Mouse (Mus musculus) limb, embryonic 14.5 days (tissue): Measurements from ENCODE around the gene Cd300e. TPM values are rescaled to one million over a fixed set of nuclear protein-coding genes. Genes with fewer than 3 reads are reported as not detected.

Experiments used
- ATAC-seq: fragments of 200-750 bp; cut with Nextera tagmentation; 2 replicates; pipeline ENCODE4 v1.8.0; 2017; ENCODE audit warnings: low read depth, moderate number of reproducible peaks, moderate TSS enrichment; ENCODE audit not compliant: low FRiP score
- DNase-seq: peaks from one replicate; pipeline ENCODE4 v3.0.0-alpha.2; 2015; ENCODE audit warnings: low spot score
- H3K27ac ChIP-seq: fragments of 300-500 bp; sonication (generic); replicated peaks from 2 replicates; pipeline ENCODE4 v1.5.1; 2014; ENCODE audit warnings: low read depth, mild to moderate bottlenecking, low read length, moderate library complexity, mixed read lengths
- H3K27me3 ChIP-seq: fragments of 300-500 bp; sonication (generic); 2 replicates; pipeline ENCODE4 v1.6.1; 2014; ENCODE audit warnings: low read length, mixed read lengths; ENCODE audit not compliant: control insufficient read depth, insufficient read depth
- H3K36me3 ChIP-seq: fragments of 300-500 bp; sonication (generic); 2 replicates; pipeline ENCODE4 v1.6.1; 2014; ENCODE audit warnings: mild to moderate bottlenecking, low read length, moderate library complexity, mixed read lengths; ENCODE audit not compliant: control insufficient read depth, insufficient read depth
- H3K4me1 ChIP-seq: fragments of 300-500 bp; sonication (generic); 2 replicates; pipeline ENCODE4 v1.6.1; 2014; ENCODE audit warnings: antibody characterized with exemption, low read length, mixed read lengths; ENCODE audit not compliant: control insufficient read depth, insufficient read depth
- H3K4me2 ChIP-seq: fragments of 300-500 bp; sonication (generic); replicated peaks from 2 replicates; pipeline ENCODE4 v1.6.1; 2014; ENCODE audit warnings: low read depth, mild to moderate bottlenecking, low read length, moderate library complexity; ENCODE audit not compliant: severe bottlenecking
- H3K4me3 ChIP-seq: fragments of 300-500 bp; sonication (generic); replicated peaks from 2 replicates; pipeline ENCODE4 v1.5.1; 2014; ENCODE audit warnings: low read length
- H3K9ac ChIP-seq: fragments of 300-500 bp; sonication (generic); 2 replicates; pipeline ENCODE4 v1.6.1; 2014; ENCODE audit warnings: mild to moderate bottlenecking, low read depth, low read length, moderate library complexity; ENCODE audit not compliant: severe bottlenecking
- H3K9me3 ChIP-seq: fragments of 300-500 bp; sonication (generic); 2 replicates; pipeline ENCODE4 v1.6.1; 2016; ENCODE audit warnings: low read length; ENCODE audit not compliant: control insufficient read depth
- POLR2A ChIP-seq: fragments of 200-500 bp; IDR thresholded peaks from 2 replicates; pipeline ENCODE4 v1.8.0; 2012; ENCODE audit warnings: inconsistent platforms, mild to moderate bottlenecking, moderate library complexity, borderline replicate concordance; ENCODE audit not compliant: insufficient read depth, insufficient read length; ENCODE audit errors: extremely low read depth
- WGBS: fragments of 180-500 bp; shearing (Covaris S2); extraction: QIAGEN DNeasy Blood & Tissue Kit; methylation state at CpG from one replicate; pipeline ENCODE4 v1.1.7; 2014; 5-methylcytosine and 5-hydroxymethylcytosine counted together
- polyA plus RNA-seq, 2 experiments: library from polyadenylated mRNA; depleted of rRNA in 1 of 2; stranded (reverse) in 1 of 2; unstranded in 1 of 2; fragments of >200 nt; fragmentation: Nextera tagmentation in 1 of 2; extraction: Ambion mirVana in 1 of 2; gene quantifications; 2 replicates each; pipeline versions ENCODE4 v1.2.1 to v1.2.3; 2012 to 2014

Gene Cd300e
- polyA plus RNA-seq, 2 experiments, result 0.08 to 0.10 TPM

GRCm38 (mm10) chr11:115100032-115100621, 38.1 kb upstream of the Cd300e start:
- WGBS, result 61% methylated on average over 5 of the region's 5 CpGs

GRCm38 (mm10) chr11:115099241-115099840, 37.4 kb upstream of the Cd300e start:
- WGBS, result 23% methylated on average over 16 of the region's 16 CpGs
- peaks cover 11% of the 10 kb centered on the region; the same call in 1 of the 2 replicates for H3K4me1 ChIP-seq

More at GRCm38 (mm10) chr11:115100032-115100621, 38.1 kb upstream of the Cd300e start:
- no peak for ATAC-seq
- Histone ChIP-seq H3K9me3 (no peaks in the 10 kb centered on the region), H3K9ac (no peak overlapping the region), H3K4me1 (peaks cover 11% of the 10 kb centered on the region; the same call in 1 of the 2 replicates), H3K36me3 (no peaks in the 10 kb centered on the region), H3K4me3 (no peak overlapping the region), H3K27ac (no peak overlapping the region), H3K4me2 (no peak overlapping the region), H3K27me3 (no peaks in the 10 kb centered on the region)
- DNase-seq, result no peak
- TF ChIP-seq POLR2A, result no peak

GRCm38 (mm10) chr11:115098203-115098932, 36.4 kb upstream of the Cd300e start:
- Histone ChIP-seq H3K4me1 (peaks cover 11% of the 10 kb centered on the region; the same call in 1 of the 2 replicates), H3K4me2 (no peak overlapping the region), H3K27me3 (no peaks in the 10 kb centered on the region), H3K9me3 (peaks cover 2% of the 10 kb centered on the region; the same call in 1 of the 2 replicates), H3K4me3 (no peak overlapping the region), H3K36me3 (no peaks in the 10 kb centered on the region), H3K9ac (no peak overlapping the region), H3K27ac (no peak overlapping the region)
- ATAC-seq (no peak), DNase-seq (no peak)
- WGBS, result 41% methylated on average over 10 of the region's 10 CpGs
- TF ChIP-seq POLR2A, result no peak

More at GRCm38 (mm10) chr11:115099241-115099840, 37.4 kb upstream of the Cd300e start:
- no peak for TF ChIP-seq POLR2A
- no peak overlapping the region for H3K9ac ChIP-seq
- H3K9me3 ChIP-seq, result no peaks in the 10 kb centered on the region
- no peak for DNase-seq
- no peak overlapping the region for H3K4me2 ChIP-seq
- H3K36me3 ChIP-seq, result no peaks in the 10 kb centered on the region
- H3K4me3 ChIP-seq, result no peak overlapping the region
- no peak overlapping the region for H3K27ac ChIP-seq
- no peak for ATAC-seq
- no peaks in the 10 kb centered on the region for H3K27me3 ChIP-seq

- 26% methylated on average over 4 of the region's 4 CpGs for WGBS
- Histone ChIP-seq H3K9ac (no peak overlapping the region), H3K4me2 (no peak overlapping the region), H3K4me1 (no peaks in the 10 kb centered on the region), H3K27me3 (peaks cover 19% of the 10 kb centered on the region), H3K4me3 (no peak overlapping the region), H3K9me3 (peaks cover 4% of the 10 kb centered on the region; the same call in 1 of the 2 replicates), H3K27ac (no peak overlapping the region), H3K36me3 (no peaks in the 10 kb centered on the region)
- no peak for TF ChIP-seq POLR2A
- no peak for ATAC-seq
- DNase-seq, result no peak
Observed at GRCm38 (mm10) chr11:115092140-115092539, 30.2 kb upstream of the Cd300e start.

GRCm38 (mm10) chr11:115091362-115091901, 29.5 kb upstream of the Cd300e start, which contains the start of gene Rab37:
TSS of gene Rab37 (plus strand) at chr11:115091431.
- no peak for DNase-seq

More at GRCm38 (mm10) chr11:115091362-115091901, 29.5 kb upstream of the Cd300e start, which contains the start of gene Rab37:
- no peaks in the 10 kb centered on the region for H3K36me3 ChIP-seq
- H3K4me3 ChIP-seq, result no peak within 1 kb of the TSS
- peaks cover 4% of the 10 kb centered on the region; the same call in 1 of the 2 replicates for H3K9me3 ChIP-seq
- ATAC-seq, result no peak
- no peaks in the 10 kb centered on the region for H3K4me1 ChIP-seq
- H3K27ac ChIP-seq, result no peak within 1 kb of the TSS
- H3K4me2 ChIP-seq, result no peak within 1 kb of the TSS; the same call in 1 of the 2 replicates
- TF ChIP-seq POLR2A, result no peak
- 3% methylated on average over 36 of the region's 36 CpGs for WGBS
- H3K27me3 ChIP-seq, result peaks cover 19% of the 10 kb centered on the region
- H3K9ac ChIP-seq, result no peak within 1 kb of the TSS
